Mouse (Mus musculus) ovary, adult 18-20 months (tissue): ENCODE results near the gene Zfp87.

Source experiments
- DNase-seq: peaks from one replicate; pipeline ENCODE4 v3.0.0; 2022; ENCODE audit warnings: low spot score, mixed read lengths

The Zfp87 gene

DNA sequence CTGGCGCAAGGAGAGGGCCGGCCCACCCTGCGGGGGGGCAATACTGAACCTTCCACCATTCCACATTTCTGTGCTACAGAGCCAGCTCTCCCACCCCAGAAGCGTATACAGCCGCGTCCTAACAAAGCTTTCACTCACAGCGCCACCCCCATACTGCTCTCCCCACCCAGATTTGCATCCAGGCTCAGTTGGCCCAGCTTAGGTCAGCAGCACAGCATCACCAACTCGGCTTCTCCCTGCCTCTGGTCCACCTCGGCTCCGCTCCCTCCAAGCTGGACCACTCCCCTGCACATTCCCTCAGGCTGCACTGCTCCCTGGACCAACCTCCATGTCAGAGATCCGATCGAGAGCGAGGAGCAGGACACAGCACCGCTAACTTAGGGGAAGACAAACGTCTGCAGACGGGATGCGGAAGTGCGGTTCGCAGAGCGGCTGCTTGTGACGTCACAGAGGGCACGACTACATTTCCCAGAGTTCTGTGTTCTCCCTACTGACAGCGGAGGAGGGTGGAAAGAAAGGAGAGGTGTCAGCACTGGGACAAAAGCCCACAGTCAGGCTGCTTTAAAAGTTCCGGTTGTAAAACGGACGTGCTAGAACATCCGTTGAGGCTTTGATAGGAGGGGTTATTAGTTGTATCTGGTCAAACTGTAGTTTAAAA lies at the start of gene Zfp87, which contains the start of gene Gm26965:
TSS of gene Zfp87 (minus strand) at position 425 of the 658 bp plus-strand sequence.
TSS of gene Gm26965 (minus strand) at position 399 of the 658 bp plus-strand sequence.
- peak; percentile 89 for DNase-seq

DNA sequence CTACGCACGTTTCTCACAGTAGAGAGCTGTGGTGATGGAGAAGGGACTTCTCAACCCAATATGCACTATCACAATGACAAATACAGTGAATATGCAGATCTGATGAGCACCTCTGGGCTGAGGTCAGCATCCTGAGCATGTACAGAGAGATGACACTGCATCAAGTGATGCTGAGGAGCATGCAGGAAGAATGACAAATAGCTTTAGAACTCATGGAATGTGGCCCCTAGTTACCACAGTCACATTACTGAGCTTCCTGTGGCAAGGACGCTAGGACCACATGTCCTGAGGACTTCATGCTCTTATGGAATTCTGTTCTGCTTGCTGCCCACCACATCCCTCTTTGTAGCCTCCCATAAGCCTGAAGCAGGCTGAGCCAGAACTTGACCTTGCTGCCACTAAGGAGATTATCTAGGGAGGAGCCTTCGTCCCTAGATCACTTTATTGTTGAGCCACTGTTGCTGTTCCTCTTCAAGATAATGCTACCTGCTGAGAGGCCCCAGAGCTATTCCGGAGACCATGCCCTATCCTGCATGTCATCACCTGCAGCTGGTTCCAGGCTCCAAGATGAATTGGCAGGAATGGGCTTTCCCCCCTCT lies 46.7 kb upstream of the Zfp87 start:
- no peak for DNase-seq

DNA sequence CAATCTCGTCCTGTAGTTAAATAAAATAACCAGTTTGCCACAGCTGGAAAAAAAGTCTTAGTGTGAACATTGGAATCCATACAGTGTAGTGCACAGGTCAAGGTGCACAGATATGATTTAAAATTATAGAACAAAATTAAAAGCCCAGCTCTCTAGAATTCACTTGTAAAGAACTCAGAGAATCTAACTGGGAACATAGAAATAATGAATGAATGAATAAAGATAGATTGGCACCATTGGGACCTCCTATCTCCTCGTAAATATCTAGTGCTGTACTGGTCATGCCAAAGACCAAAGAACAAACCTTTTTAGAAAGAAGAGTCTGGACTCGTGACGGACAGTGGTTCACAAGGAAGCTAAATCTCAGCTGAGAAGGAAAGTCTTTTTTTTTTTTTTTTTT lies 27.8 kb upstream of the Zfp87 start, which contains the start of gene Zfp748:
TSS of gene Zfp748 (minus strand) at position 101 of the 400 bp plus-strand sequence.
- DNase-seq: no peak

DNA sequence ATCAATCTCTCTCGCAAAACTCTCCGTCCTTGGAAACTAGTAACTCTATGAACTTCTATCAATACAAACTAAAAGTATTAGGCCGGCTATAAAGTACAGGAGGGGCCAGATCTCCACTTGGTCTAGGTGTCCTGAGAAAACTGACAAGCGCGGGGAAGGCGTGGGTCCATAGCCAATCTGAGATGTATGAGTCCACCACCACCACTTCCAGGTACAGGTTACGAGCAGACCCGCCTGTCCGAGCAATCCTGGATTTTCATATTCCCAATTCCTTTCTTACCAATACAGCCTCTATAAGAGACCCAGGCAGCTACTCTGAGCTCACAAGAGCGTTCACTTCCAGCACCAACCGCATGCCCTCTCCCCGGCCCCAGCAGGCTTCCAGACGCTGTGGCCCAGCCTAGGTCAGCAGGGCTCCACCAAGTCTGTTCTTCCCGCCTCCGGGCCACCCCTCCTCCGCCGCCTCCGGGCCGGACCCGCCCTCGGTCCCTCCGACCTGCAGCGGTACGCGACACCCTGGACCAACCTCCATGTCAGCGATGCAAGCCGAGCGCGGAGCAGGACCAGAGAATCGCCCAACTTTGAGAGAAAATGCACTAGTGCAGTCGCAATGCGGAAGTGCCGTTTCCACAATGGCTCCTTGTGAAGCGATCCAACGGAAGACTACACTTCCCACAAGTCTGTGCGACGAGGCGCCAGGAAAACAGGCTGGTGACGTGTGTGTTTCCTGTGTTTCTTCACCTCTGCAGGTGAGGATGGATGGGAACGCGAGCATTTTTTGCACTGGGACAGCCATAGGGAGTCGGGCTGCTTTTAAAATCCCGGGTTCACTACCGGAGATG lies 26.7 kb upstream of the Zfp87 start:
- DNase-seq: peak; percentile 71

DNA sequence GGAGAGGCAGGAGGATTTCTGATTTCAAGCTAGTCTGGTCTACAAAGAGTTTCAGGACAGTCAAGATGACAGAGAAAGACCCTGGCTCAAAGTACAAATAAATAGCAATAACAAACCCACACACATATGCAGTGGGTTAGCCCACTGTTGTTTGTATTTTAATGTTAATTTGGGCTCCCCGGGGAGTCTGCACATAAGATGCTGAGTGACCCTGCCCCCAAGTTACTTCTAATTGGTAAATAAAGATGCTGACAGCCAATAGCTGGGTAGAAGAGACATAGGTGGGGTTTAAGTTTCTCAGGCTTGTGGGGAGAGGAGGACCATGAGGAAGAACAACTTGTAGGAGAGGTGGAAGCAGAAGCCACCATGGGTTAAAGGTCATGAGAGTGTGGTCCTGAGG lies 20.0 kb upstream of the Zfp87 start:
- no peak for DNase-seq

DNA sequence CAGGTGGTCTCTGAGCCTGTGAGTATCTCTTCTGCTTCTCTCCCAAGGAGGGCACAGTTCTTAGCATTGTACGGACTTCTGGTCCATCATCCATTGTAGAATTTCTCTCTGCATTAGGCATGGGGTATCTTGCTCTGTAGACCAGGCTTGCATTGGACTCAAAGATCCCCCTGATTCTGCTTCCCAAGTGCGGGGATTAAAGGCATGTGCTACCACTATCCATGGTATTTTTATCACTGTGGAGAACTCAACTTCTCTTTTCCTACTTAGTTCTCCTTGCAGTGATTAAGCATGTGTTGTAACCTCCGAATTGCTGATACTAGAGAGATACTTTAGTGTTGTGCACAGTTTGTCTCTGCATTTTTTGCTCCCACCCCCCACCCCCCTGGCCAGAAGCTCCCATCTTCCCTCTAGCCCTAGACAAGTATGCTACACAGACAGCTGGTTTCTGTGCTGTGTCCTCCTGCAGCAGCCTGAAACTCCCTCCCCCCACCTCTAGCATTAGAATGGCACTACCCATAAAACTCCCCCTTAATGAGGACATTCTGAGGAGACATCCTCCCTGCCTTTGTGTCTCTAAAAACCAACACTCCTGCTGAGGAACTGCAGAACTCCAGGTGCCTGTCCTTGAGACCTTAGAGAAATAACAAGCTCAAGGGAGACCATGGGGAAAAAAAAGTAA lies 1.2 kb upstream of the Zfp87 start:
- DNase-seq: no peak

DNA sequence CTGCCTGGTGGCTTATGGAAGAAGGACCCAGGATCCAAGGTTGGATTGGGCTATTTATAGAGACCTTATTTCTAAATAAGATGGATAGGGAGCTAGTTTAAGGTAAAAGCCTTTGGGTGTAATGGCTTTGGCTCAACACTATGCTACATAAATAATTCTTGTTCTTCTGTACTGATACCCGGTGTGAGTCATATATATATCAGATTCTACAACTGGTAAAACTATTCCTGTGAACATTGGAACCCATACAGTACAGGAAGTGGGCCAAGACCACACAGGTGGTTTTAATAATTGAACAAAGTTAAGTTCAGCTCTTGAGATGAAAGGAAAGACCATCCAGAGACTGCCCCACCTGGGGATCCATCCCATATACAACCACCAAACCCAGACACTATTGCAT lies 25.1 kb downstream of the Zfp87 start:
- DNase-seq: no peak

DNA sequence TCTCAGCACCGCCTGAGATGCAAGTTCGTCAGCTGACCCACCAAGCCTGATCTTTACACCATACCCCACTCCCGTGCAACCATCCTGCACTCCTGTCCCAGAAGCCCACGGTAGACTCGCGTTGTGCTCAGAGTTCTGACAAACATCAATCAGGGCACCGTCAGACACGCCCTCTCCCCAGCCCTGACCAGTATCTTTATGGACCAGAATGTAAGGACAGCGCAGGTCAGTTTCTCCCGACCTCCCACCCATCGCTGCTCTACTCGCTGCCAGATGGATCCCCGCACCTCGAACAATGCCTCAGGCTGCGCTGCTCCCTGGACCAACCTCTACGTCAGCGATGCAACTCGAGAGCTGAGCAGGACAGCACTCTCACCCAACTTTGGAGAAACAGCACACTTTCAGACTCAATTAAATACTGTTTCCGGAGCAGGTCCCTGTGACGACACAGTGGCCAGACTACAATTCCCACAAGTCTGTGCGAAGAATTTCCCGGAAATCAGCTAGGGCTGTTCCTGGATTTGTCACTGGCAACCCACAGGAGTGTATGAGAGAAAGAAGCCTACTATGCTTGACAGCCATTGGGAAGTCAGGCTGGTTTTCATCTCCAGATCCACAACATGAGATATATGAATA lies 25.8 kb downstream of the Zfp87 start, which contains the start of gene Zfp58:
TSS of gene Zfp58 (minus strand) at position 472 of the 636 bp plus-strand sequence.
- DNase-seq: peak; percentile 74

DNA sequence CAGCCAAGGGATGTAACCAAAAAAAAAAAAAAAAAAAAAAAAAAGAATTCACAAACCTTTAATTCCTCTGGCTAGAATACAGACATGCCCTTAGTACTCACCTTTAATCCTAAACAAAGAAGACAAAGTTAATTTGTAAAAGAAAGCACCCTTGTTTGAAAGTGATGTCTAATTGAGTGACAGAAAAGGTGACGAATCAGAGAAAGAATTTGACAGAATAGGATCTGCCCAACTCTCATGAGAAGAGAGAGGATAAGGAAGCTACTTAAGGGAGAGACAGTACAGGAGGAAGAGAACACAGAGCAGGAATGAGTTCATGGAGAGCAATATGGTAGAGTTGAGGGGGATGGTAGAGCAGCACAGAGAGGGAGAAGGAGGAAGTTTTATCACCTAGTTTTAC lies 30.3 kb downstream of the Zfp87 start:
- no peak for DNase-seq

DNA sequence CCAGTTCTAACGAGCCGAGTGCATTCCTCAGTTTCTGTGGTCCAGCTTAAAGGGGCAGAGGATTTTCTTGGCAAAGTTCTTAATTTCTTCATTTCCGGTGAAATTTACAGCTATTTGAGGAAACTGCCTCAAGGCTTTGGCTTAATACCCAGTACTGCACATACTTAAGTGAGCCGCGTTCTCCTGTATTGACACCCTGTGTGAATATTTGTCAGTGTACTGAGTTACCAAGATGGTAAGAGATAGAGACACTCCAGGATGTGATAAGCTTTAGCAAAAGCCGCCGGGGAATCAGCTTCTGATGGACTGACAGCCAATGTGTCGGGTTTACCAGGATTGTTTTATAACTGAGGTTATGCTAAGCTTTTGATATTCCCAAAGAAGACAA lies 41.6 kb downstream of the Zfp87 start:
- no peak for DNase-seq

DNA sequence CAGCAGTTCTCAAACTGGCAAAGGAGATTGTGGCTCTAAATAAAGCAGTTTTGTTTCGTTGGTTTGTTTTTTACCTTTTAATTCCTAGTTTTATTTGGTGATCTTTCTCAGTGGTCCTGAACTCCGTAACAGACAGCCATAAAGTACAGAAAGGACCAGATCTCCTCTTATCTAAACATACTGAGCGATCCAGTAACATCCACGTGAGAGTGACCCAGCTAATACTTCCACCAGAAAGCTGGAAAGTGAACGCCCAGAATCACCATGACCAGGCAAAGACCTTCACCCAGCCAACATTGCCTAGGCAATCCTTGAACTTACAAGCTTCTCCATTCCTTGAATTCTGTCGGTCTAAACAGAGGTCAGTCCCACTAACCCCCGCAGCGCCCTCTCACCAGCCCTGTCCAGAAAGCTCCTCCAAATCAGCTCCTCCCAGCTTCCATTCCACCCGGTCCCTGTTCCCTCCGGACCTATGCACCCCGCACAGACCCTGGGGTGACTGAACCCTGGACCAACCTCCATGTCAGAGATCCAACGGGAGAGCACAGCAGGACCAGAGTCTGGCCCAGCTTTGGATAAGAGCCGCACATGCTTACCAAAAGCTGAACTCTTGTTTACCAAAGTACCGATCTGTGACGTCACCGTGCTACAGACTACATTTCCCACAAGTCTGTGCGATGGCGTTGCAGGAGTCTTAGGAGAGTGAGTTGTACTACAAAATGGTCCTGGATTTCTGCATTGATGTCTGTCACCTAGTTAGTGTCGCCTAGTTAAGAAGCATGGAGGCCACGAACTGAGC lies 42.2 kb downstream of the Zfp87 start, which contains the start of gene Zfp874b:
TSS of gene Zfp874b (minus strand) at position 634 of the 799 bp plus-strand sequence.
- DNase-seq: peak; percentile 76

DNA sequence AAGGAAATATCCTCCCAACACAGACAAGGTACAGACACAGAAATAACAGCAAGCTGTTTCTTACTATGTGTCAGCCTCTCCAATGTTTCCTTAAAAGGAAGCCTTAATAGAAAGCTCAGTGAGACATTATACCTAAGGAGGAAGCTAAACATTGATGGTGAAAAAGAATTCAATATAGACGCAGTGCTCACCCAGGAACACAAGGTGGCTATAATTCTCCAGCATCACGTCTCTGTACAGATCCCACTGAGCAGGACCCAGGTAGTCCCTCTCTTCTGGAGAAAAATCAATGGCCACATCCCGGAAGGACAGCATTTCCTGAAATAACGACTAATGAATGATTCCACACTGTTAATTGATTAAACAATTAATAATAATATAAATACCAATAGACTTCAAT lies 44.4 kb downstream of the Zfp87 start:
- no peak for DNase-seq

DNA sequence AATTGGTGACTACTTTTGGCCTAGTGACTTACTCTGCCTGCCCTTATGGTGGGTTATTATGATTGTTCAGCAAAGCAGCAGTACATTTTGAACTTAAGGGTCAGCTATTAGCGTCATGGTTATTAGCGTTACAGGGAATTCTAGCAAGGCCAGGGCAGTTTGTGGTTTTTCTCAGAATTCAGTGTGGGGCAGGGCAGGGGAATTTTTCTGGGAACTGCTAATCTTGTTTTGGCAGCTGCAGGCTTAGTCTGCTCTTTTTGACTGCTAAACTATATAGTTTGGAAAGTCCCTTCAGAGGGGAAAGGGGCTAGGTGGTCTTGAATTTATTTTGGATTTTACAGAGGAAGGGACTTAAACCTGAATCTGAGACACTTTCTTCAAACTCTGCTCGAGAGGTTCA lies 56.7 kb downstream of the Zfp87 start:
- DNase-seq: no peak
